Mouse (Mus musculus): ENCODE measurements around the gene Blnk.

The Blnk gene

GRCm38 (mm10) chr19:40999569-40999968, 5.2 kb upstream of the Blnk start:
- DNase-seq (ENCODE audit: low spot score): no peak

- no peak for DNase-seq (ENCODE audit: low spot score)
Observed at GRCm38 (mm10) chr19:40998469-40999170, 4.3 kb upstream of the Blnk start.

GRCm38 (mm10) chr19:40996722-40997121, 2.4 kb upstream of the Blnk start:
- DNase-seq (ENCODE audit: low spot score): no peak

DNA sequence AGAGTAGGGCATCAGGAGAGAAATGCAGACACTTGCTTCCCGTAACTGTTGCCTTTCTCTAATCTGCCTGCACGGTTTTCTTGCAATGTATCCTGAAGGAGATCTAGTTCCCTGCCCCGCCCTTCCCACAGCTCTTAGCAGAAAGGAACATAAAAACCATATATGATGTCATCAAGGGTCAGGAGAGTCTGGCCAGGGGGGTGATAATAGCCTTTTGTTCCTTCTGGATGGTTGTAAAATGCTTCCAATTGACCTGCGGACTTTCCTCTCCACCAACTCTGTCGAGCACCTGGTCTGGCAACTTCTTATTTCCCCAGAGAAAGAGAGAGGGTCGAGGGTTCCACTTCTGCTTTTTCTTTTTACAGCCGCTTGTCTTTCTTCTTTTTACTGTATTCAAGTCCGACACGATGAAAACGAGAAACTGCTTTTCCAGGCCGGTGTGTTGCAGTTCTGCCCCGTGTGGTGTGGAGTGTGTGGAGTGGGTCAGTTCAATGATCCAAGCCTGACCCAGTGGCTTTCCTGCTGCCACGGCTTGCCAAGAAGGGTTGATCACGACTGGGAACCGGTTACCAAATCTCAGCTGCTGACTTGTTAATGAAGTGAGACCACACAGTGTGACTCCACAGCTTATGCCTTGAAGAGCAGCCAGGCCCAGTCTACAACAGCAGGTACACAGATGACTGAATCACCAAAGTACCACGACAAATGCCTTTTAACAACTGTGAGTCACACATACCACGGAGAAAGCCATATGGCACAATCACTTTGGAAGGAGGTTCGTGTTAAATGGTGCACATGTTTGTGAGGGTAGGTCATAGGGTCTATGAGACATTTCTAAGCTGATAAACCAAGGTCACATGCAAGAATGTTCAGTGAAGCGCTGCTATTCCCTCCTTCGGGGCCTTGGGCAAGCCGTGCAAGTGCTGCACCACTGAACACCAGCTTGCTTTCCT, 1.4 kb upstream of the Blnk start:
- DNase-seq (ENCODE audit: low spot score): no peak

GRCm38 (mm10) chr19:40994911-40995310, 576 bp upstream of the Blnk start:
- no peak for DNase-seq (ENCODE audit: low spot score)

GRCm38 (mm10) chr19:40993356-40993755, 979 bp downstream of the Blnk start:
- DNase-seq (ENCODE audit: low spot score): no peak

GRCm38 (mm10) chr19:40992517-40993044, 1.8 kb downstream of the Blnk start:
- DNase-seq (ENCODE audit: low spot score): no peak

GRCm38 (mm10) chr19:40992096-40992495, 2.2 kb downstream of the Blnk start:
- DNase-seq (ENCODE audit: low spot score): no peak

GRCm38 (mm10) chr19:40991626-40992025, 2.7 kb downstream of the Blnk start:
- DNase-seq (ENCODE audit: low spot score): no peak

- no peak for DNase-seq (ENCODE audit: low spot score)
Observed at GRCm38 (mm10) chr19:40990781-40991343, 3.5 kb downstream of the Blnk start.

DNA sequence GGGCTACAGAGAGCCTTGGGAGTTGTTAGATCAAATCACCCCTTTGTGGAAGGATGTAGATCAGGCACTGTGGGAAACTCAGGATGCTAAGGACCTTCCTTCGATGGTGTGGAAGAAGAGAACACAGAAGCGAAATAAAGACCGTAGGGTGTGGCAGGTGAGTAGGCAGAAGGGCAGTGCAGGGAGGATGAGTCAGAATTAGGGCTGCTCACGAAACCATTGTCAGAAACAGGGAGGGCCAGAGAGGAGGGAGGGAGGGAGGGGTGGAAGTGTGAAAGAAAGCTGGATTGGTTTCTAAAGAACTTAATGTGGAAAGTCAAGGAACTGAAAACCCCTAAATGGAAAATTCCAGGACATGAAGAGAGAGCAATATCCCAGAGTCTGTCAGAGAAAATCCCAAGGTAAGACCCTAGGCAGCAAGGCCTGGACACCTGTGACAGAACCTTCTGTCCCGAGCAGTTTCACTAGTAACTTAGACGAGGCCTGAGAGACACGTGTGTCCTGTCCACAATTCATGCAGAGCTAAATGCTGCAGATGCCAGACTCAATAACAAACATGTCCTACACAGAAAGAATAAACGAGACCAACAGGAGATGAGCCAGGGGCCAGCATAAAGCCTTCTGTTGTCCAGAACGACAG, 4.3 kb downstream of the Blnk start:
- no peak for DNase-seq (ENCODE audit: low spot score)

DNA sequence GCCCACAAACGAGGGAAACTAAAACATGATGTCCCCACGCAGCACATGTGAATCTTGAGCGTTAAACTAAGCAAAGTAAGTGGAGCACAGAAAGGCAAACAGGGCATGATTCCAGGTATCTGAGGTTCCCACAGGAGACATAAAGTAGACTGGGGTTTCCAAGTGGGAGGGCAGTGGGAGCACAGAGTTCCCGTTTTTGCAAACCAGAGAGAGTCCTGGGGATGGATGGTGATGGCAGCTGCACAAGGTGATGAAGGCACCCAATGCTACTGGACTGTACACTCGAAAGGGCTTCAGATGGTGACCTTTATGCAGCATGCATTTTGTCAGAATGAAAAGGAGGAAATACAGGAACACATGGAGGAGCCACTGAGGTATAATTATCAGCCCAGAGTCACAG, 5.5 kb downstream of the Blnk start:
- DNase-seq (ENCODE audit: low spot score): no peak

GRCm38 (mm10) chr19:40984536-40984935, 9.8 kb downstream of the Blnk start:
- no peak for DNase-seq (ENCODE audit: low spot score)

GRCm38 (mm10) chr19:40980671-40981070, 13.7 kb downstream of the Blnk start:
- no peak for DNase-seq (ENCODE audit: low spot score)

- no peak for DNase-seq (ENCODE audit: low spot score)
Observed at GRCm38 (mm10) chr19:40978026-40978425, 16.3 kb downstream of the Blnk start.

DNA sequence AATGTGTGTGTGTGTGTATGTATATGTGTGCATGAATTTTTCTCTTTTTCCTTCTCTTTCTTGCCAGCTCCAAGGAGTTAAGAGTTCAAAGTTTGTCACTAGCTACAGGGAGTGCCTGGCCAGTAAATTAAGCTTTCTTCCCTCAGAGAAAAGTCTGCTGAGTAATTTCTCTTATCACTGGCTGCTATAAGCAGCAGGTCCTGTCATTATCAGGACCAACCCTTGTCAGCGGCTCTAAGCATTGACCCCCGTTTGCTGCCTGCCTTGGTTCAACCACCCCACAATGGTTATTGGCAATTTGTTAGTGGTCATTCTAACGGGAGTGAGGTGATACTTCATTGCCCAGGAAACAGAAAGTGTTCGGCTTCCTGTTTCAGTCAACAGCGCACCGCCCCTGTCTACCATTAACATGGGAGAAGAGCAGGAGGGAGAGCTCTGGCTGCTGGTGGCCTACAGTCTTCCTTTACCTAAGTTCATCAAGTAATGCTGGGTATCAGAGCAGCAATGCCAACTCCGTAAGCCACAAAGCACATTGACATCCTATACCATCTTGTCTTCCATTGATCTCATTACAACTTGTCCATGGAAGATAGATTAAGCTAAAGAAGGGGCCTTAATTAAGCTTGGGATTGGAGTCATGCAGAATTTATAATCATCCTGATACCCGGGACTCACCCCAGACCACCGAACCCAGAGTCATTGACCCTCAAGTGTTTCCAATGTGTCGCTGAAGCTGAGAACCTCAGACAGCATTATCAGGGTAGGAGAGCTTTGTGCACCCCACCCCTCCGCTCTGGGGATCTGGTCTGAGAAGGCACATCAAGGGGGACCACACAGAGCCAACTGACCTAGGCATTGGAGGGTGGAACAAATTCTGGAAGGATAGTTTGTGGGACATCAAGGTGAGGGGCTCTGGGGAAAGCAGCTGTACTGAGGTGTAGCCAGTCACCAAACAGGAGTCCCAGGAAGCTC, 17.1 kb downstream of the Blnk start:
- DNase-seq (ENCODE audit: low spot score): no peak

GRCm38 (mm10) chr19:40971273-40971914, 22.9 kb downstream of the Blnk start:
- DNase-seq (ENCODE audit: low spot score): no peak

GRCm38 (mm10) chr19:40970775-40971174, 23.6 kb downstream of the Blnk start:
- no peak for DNase-seq (ENCODE audit: low spot score)

GRCm38 (mm10) chr19:40970301-40970700, 24.0 kb downstream of the Blnk start:
- DNase-seq (ENCODE audit: low spot score): no peak

Measured in testis, postnatal 10 days (tissue).